Mouse (Mus musculus) MN1 (cell line): ENCODE measurements around the gene Fam57b.

Experiments
- DNase-seq: peaks from one replicate; pipeline ENCODE4 v3.0.0-alpha.2; 2016; ENCODE audit warnings: low spot score

Gene Fam57b

GRCm38 (mm10) chr7:126797411-126798126 lies at the start of gene Fam57b:
Gene Fam57b, plus strand, starts transcription at chr7:126797668.
- peak; percentile 62 for DNase-seq

GRCm38 (mm10) chr7:126748824-126749223 lies 48.6 kb upstream of the Fam57b start:
- DNase-seq = no peak

DNA sequence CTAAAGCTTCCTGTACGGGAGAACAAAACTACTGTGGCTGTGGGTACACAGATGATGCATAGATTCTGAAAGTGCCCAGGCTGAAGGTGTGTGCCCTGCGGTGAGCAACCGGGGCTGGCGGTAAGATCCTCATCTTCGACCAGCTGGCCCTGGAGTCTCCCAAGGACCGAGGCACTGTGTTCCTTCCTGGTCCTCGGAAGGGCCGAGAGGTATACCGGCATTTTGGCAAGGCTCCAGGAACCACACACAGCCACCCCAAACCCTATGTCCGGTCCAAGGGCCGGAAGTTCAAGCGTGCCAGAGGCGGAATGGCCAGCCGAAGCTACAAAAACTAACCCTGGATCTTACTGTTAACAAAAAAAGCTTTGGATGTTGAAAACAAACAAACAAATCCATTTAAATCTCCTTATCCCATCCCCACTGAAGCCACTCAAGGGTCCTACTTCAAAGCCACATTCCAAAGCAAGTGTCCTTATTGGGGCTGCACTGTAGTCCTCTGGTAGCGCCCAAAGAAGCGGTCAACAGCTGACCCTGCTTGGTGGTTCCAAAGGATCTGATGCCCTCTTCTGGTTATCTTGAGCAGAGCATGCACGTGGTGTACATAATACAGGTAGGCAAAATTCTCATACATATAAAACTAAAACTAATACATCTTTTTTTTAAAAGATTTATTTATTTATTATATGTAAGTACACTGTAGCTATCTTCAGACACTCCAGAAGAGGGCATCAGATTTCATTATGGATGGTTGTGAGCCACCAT lies 47.7 kb upstream of the Fam57b start:
- no peak for DNase-seq

DNA sequence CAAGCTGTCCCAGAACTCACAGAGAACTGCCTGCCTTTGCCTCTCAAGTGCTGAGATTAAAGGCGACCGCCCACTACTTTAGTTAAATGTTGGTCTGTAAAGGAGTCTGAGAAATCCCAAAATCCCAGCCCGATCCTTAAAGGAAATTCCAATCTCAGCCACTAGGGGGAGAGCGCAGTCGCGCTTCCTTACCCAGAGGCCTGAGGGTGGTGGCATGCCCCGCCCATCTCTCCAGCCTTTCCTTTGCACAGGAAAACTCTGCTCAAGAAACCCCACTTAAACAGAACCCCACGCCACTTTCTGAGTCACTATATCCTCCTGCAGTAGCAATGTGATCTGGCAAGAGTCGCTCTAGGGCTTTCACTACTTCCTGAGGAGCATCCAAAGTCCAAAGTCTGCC lies 42.6 kb upstream of the Fam57b start:
- DNase-seq = peak; percentile 90

- no peak for DNase-seq
Observed at GRCm38 (mm10) chr7:126758539-126758938, 38.9 kb upstream of the Fam57b start.

- DNase-seq = peak; percentile 92
Observed at GRCm38 (mm10) chr7:126759050-126759671, 38.3 kb upstream of the Fam57b start, which contains the start of gene Mapk3. Gene Mapk3, plus strand, starts transcription at chr7:126759601.

GRCm38 (mm10) chr7:126759672-126760390 lies 37.6 kb upstream of the Fam57b start:
- DNase-seq = no peak

GRCm38 (mm10) chr7:126760391-126760802 lies 37.1 kb upstream of the Fam57b start:
- peak; percentile 78 for DNase-seq

DNA sequence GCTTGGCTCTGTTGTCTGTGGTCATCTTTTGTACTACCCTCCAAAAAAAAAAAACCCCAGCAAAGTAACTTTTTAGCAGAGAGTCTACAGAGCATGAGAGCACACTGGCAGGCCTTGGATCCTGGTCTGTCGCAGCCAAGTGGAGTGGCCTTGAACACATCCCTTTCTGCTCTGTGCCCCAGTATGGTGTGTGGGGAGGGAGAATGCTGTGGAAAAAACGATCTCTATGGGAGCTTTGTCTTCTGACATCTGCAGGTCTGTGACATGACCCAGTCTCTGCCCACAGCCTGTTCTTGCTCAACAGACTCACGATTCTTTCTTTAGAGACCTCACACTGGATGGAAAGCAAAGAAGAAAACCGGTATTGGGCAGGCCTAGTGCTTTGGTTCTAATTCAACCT lies 36.5 kb upstream of the Fam57b start:
- DNase-seq = no peak

GRCm38 (mm10) chr7:126761529-126762067 lies 35.9 kb upstream of the Fam57b start:
- DNase-seq = no peak

DNA sequence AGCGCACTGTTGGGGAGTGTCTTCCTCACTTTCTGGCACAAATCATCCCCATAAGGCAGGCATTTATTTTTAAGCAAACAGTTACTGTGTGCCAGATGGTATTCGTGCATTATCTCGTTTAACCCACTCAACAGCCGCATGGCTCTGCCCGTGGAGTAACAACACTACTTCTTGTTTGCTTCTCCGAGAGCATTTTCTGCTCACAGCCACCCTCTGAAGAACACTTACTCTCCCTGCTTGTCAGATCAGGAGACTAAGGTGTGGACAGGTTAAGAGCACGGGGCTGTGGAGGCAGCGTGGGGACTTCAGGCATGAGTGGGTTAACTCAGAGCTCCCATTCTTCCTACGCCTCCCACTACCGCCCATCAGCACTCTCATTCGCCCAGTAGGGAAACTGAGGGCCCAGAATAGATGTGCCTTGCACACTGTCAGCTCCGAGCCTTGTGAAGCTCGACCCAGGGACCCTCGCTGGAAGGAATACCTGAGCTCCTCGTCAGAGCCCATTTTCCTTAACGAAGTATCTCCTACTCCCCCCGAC lies 34.9 kb upstream of the Fam57b start:
- DNase-seq = no peak

DNA sequence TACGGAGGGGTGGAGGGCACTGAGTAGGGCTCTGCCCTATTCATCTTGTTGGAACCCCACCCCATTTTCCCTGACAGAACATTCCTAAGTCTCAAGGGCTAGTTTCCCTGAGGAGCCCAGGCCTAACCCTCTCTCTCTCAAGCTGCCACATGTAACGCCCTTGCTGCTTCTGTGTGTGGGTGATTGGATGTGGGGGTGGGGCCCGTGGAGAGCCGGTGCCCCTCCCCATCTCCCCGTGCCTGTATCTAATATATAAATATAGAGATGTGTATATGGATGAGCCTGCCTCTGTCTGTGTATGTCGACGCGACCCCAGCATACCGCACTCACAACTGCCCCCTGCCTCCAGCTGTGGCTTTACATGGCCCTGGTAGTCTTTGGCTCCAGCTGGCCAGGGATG lies 31.9 kb upstream of the Fam57b start:
- no peak for DNase-seq

- DNase-seq = peak; percentile 81
Observed at GRCm38 (mm10) chr7:126766201-126766600, 31.3 kb upstream of the Fam57b start, which contains the start of gene Gdpd3. Gene Gdpd3, plus strand, starts transcription at chr7:126766334.

DNA sequence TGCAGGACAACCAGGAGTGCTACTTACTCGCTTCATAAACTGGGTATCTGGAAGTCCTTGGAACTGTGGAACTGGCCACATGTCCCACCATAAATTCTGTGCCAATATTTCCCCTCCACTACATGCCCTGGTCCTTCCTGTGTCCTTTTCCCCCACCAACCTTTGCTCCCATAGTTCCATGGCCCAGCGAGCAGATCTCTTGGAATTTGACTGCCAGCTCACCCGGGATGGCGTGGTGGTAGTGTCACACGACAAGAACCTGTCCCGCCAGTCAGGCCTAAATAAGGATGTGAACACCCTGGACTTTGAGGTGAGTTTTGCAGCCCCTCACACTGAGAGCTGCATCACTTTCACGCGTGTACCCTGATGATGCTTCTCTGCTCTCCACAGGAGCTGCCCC lies 30.5 kb upstream of the Fam57b start:
- no peak for DNase-seq

DNA sequence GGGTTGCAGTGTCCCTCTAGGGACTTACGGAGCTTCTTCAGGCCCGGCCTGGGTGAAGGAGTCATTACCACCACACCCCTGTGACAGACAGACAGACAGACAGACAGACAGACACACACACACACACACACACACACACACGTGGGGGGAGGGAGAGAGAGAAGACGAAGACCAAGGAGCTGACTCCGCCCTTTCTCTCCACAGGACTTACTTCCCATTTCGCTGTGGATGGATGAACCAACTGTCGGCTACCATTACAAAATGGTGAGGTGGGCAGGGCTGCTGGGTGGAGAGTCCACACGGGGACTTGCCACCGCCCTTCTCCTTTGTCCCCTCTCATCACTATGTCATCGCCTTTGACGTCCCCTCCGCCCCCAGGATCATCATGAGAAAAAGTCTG lies 26.7 kb upstream of the Fam57b start:
- DNase-seq = no peak

- no peak for DNase-seq
Observed at GRCm38 (mm10) chr7:126773351-126773750, 24.1 kb upstream of the Fam57b start.

GRCm38 (mm10) chr7:126774463-126774862 lies 23.0 kb upstream of the Fam57b start:
- no peak for DNase-seq

DNA sequence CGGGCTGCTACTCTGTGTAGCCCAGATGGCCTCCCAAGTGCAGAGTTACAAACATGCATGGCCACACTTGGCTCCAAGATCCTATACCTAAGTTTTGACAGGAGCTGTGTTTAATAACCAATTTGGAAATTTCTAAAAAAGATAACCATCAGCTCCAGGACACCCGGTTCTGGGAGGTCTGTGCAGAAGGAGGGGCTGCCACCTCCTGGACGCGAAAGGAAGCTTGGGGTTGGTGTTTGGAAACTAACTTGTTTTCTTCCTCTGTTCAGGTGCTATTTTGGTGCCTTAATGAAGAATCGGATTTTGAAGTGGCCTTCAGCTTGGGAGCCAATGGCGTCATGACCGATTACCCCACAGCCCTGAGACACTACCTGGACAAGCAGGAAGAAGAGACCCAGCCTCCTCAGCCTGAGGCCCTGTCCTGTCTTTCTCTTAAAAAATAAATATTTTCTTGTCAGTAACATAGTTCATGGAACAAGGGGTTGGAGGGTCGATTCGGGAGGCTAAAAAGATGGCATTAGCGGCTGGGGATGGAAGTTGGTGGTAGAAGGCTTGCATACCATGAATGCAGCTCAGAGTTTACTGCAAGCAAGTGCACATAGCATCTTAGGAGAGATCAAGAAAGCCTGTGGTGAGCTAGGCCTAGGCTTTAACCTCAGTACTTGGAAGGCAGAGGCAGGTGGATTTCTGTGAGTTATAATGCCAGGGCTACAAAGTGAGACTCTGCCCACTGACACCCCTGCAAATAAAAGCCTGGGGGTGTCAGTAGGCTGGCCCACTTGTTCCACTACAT lies 22.1 kb upstream of the Fam57b start:
- DNase-seq = peak; percentile 42

- DNase-seq = peak; percentile 29
Observed at GRCm38 (mm10) chr7:126775978-126776234, 21.6 kb upstream of the Fam57b start.

- DNase-seq = peak; percentile 93
Observed at GRCm38 (mm10) chr7:126776598-126777057, 20.8 kb upstream of the Fam57b start, which contains the start of gene Ypel3. Gene Ypel3, plus strand, starts transcription at chr7:126776955.

GRCm38 (mm10) chr7:126777476-126777875 lies 20.0 kb upstream of the Fam57b start:
- peak; percentile 34 for DNase-seq
